Mouse (Mus musculus): ENCODE measurements around the gene Alyref.

- TF ChIP-seq CTCF (IDR thresholded peaks at IDR 0.05; ENCODE audit: control insufficient read depth, insufficient read depth, insufficient read length) = no peak
- TF ChIP-seq MAX (IDR thresholded peaks at IDR 0.05) = no peak
- TF ChIP-seq MYOG (IDR thresholded peaks at IDR 0.05; ENCODE audit: control insufficient read depth, extremely low read depth, insufficient read length) = no peak
Measured at GRCm38 (mm10) chr11:120615167-120615566, 17.0 kb upstream of the Alyref start.
